Mouse (Mus musculus) megakaryocyte, adult 5-6 weeks (primary cell): ENCODE data around the gene Nlk. TPM values are rescaled to one million over a fixed set of nuclear protein-coding genes. Genes with fewer than 3 reads are reported as not detected.
A peak's percentile ranks its signal among the peaks of the same experiment; 100 is the strongest.
"Not testable (repeated sequence)": the region's sequence is repeated elsewhere in the genome, so short reads cannot be mapped to it uniquely, and the experiment has no call there.

Source experiments
- ATAC-seq: 2 replicates; pipeline ENCODE4 v1.8.0; 2016; ENCODE audit warnings: mild to moderate bottlenecking, inconsistent platforms; ENCODE audit not compliant: poor library complexity, severe bottlenecking
- total RNA-seq, 2 experiments: library from RNA; stranded (forward) in 1 of 2; stranded (reverse) in 1 of 2; fragments of 153-499, 151-499 nt in 1 of 2; fragments of 221-1000, 200-1000 nt in 1 of 2; gene quantifications; 2 replicates each; pipeline versions ENCODE4 v1.2.3 to v1.2.4; 2015 to 2017

Gene Nlk
- total RNA-seq, 2 experiments from 2014 or later = 13.9 to 22.2 TPM

DNA sequence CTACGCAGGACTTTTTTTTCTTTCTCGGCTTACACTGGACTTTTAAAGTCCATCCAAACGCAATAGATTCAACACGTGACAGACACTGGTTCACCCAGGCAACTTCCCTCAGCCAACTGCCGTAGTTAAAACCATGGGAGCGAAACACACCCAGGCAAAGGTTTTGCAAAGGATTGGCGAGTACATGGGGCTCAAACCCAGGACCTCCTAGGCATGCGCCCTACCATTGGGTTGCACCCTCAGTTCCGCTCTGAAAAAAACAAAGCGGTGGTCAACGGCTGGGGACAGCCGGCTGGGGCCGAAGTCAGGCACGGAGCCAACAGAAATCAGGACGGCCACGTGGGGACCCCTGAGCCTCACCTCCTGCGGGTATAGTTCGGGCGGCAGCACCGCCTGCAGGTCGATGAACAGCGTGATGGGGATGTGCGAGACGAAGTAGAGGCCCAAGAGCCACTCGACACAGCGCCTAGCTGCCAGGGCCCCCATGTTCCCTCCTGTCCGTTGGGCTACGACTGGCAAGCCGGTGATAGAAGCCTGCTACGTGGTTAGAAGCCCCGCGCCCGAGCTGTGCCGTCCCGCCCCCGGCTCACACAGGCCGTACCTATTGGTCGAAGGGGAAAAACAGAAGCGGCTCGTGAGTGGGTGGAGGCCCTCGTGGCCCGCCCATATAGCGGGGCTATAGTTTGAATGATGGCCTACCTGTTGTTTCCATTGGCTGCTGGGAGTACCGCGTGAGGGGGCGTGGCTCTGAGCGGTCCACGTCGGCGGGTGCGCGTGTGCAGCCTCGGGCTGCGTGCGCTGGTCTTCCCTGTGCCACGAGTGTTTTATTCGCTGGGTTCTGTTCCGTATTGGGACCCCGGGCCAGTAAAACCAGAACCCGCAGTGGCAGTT, 146.8 kb downstream of the Nlk start, which contains the start of gene Tmem97:
Gene Tmem97 (minus strand): TSS at position 610 of the 891 bp plus-strand sequence.
- peak; percentile 100 for ATAC-seq

DNA sequence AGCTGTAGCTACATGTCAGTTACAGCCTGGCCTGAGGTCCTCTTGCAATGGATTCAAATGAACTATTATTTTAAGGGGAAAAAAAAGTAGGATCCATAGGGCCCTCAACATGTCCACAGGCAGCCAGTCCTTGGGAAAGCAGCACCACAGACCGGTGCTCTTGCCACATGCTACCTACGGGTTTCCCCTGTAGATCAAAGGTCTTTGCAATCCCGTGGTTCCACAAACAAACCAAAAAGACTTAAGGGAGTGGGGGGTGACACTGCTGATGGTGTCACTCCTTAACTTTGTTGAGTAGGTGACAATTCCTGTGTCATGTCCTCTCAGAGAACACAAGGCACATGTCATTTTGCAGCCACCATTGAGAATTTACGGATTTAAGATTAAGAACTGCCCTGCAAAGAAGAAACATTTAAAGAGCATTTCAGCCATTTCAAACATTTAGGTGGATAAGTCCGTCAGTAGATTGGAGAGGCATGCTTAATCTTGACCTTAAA, 147.6 kb downstream of the Nlk start:
- ATAC-seq = no peak

GRCm38 (mm10) chr11:78547718-78548460, 149.3 kb downstream of the Nlk start:
- ATAC-seq = no peak

DNA sequence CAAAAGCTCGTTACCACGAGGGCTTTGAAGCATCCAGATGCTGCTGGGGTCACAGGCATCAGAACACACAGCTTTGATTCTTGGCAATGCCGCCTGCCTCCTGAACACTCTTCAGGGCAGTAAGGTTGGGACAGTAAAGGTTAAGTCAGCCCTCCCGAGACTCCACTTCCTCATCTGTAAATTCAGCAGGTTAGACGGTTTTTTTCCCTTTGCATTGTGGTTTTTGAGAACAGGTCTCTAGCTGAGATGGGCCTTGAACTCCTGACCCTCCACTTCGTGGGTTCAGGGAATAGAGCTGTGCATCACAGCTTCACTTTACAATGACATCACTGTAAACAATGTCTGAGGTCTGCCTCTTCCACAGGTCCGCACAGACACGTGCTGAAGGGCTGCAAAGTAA, 152.0 kb downstream of the Nlk start:
- no peak for ATAC-seq

- ATAC-seq = no peak
Measured at GRCm38 (mm10) chr11:78544449-78545111, 152.6 kb downstream of the Nlk start.

- no peak for ATAC-seq
Measured at GRCm38 (mm10) chr11:78540358-78540757, 156.8 kb downstream of the Nlk start.

DNA sequence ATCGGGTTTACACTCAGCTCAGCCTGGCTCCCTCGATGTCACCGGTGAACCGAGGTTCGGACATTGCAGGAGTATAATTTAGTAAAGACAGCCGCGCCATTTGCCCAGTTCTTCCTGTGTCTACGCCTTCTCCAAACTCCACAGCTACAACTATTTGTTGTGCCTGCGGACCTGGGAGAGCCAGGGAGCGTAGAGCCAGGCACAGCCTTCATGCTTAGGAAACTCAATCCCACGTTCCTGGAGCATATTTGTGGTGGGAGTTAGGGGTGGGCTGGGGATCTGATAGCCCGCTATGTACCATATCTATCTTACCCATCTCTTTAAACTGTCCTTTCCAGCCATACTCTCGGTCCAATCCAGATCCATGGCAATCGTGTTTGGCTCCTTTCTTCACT, 160.5 kb downstream of the Nlk start:
- ATAC-seq = no peak; the same call in 1 of the 2 replicates

DNA sequence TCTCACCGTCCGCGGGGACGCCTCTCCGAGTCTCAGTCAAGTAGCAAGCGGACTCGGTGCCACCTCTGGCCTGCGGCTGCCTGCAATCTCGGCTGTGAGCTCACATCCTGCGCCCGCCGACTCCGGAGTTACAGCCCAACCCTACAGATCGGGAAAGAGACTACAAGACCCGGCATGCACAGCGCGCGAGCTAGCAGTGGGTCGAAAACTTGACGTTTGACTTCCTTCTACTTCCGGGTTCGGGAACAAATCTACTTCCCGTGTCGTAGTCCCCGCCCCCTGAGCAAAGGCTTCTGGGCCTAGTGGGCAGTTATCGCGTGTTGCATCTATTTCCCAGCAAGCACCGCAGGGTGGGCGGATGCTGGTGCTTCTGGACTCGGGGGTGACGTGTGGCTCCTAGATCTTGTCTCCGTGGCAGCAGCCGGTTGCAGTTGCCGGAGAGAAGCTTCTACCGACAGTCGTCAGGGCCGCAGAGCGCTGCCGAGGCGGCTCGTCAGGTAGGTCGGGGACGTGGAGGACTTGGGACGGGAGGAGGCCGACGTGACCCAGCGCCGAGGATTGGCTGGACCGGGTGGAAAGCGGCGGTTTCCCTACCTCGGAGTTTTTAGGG, 161.0 kb downstream of the Nlk start, which contains the start of the genes Tnfaip1 and Ift20:
Gene Tnfaip1 (minus strand): TSS at position 253 of the 610 bp plus-strand sequence.
Gene Ift20 (plus strand): TSS at position 282 of the 610 bp plus-strand sequence.
- peak; percentile 95 for ATAC-seq

- ATAC-seq = no peak
Measured at GRCm38 (mm10) chr11:78535376-78536079, 161.6 kb downstream of the Nlk start.

DNA sequence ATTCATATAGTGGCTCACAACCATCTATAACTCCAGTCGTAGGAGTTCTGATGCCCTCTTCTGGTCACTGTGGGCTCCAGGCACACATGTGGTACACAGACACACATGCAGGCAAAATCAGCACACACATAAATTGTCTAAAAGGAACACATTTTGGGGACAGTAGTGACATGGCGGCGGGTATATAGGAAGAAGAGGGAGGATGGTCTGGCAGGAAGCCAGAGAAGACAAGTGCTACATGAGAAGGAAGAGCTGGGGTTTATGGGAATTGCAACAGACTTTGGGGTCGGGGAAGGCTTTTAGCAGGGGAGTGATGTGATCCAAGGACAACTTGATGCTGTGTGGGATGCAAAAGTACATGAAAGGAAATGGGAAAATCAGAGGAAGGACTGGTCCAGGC, 162.7 kb downstream of the Nlk start:
- no peak for ATAC-seq

GRCm38 (mm10) chr11:78531515-78531914, 165.7 kb downstream of the Nlk start:
- not testable (repeated sequence) for ATAC-seq

DNA sequence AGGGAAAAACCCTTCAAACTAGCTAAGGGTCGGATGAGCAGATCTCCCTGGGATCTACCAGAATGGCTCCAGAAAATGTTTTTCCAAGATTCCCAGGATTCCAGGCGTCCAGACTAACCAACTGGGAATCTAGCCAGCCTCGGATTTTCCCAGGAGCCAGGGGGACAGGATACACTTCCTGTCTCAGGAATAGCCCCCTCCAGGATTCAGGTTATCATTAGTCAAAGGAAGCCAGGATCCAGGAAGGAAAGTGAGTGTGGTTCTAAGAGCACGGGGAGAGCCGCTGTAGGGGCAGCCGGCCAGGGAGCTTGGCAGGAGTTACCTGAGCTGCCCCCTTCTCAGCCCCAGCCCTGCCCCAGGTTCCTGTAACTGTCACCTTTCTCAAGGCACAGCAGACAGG, 166.1 kb downstream of the Nlk start:
- ATAC-seq = no peak

GRCm38 (mm10) chr11:78530001-78530400, 167.2 kb downstream of the Nlk start:
- ATAC-seq = no peak

DNA sequence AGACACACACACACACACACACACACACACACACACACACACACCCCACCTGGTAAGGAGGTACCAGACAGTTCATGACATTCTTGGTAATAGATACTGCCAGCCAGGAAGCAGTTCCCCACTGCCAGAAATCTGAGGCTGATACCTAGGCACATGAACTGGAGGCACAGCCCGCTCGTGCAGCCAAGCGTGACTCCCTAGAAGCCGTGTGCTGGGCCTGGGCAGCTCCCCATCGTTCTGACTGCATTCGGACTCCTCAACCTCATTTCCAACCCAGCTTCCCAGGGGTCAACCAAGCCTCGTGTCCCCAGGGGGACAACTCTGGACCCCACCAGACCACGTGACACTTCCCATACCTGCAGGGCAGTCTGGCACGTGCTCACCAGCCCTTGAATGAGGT, 168.5 kb downstream of the Nlk start:
- no peak for ATAC-seq

- no peak for ATAC-seq
Measured at GRCm38 (mm10) chr11:78524838-78525237, 172.3 kb downstream of the Nlk start.

DNA sequence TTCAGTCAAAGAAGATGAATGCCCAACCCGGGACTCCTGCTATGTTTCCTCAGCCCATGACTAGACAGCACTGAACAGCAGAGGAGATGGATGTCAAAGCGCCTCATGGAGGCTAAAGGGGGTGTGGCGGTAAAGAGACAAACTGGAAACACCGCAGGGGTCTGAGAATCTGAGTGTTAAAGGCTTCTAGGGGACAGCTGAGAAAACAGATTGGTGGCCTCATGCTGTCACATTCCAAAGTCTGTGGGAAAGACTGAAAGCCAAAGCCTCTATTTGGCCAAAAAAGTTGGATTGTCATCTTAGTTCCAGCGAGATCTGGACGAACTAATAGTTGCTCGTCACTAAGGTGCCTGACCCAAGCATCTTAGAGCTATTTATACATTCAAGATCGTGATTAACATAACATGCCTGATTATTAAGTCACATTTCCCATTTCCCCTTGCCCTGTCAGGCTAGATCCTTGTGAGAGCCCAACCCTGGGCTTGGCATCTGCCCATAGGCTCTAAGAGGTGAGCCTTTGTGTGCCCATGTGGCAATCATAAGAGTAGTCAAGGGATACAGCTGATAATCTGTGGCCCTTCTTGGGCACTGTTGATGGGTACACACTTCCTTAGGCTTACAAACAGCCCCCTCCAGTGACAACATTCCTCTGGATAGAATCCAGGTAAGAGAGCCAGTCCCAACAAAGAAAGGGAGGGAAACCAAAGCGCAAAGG, 173.8 kb downstream of the Nlk start:
- no peak for ATAC-seq

GRCm38 (mm10) chr11:78522481-78522997, 174.6 kb downstream of the Nlk start:
- no peak for ATAC-seq

DNA sequence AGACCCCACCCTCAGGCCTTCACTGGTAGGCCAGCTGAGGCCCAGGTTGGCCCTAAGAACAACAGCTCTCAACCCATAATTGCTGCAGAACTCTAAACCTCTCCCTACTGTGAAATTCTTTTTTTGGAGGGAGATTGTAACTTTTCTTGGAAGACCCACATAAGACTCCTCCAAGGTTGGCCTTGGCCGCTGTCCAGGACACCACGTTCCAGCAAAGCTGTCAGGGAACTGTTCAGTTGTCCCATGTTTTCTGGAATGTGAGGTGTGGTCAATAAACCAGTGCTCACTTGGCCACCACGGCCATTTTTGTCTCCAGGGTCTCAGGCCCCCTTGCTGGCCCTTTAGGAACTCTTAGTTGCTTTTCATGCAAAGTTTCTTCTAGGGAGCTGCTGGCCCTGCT, 175.3 kb downstream of the Nlk start:
- ATAC-seq = no peak

DNA sequence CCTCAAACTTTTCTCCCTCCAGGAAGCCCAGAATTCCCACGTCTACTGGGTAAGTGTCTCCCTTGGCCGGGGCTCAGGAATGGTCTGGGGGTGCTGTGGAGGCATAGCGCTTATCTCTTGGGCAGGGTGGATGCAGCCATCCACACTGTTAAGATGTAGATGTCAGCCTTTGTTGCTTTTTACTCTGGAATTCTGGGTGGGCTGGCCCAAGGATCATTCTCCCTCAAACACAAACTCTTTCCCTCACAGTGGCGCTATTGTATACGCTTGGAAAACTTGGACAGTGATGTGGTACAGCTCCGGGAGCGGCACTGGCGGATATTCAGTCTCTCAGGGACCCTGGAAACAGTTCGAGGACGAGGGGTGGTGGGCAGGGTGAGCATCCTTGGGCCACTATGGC, 178.2 kb downstream of the Nlk start:
- ATAC-seq = no peak
